ENCODE assay signal across 15 mouse cellular contexts in genomic region chr1:75213096-75213495, GRCm38 (mm10). TPM values are rescaled to one million over a fixed set of nuclear protein-coding genes. Genes with fewer than 3 reads are reported as not detected.
DNase-seq lines count a peak whose midpoint lies in the region; ATAC-seq and TF ChIP-seq lines count a peak whose summit lies in the region.
"Had no signal": no experiment of that assay in that cellular context is flagged by ENCODE, and none has a peak within 500 bp of the region (broad histone marks: within the 10 kb centered on the region; RNA-seq: fewer than 3 reads in every experiment).

No protein-coding gene starts in this region.

- H3K9ac ChIP-seq in forebrain, embryonic 14.5 days (ENCODE audit: low read length), result no peak overlapping the region
- no peak overlapping the region; the same call in 1 of the 2 replicates for H3K9ac ChIP-seq in liver, embryonic 14.5 days (replicated peaks)
- H3K9ac ChIP-seq in stomach, postnatal 0 days (ENCODE audit: low read length), result no peak overlapping the region
- H3K9ac ChIP-seq: forebrain, embryonic 12.5 days had no signal

- H3K9me3 ChIP-seq in forebrain, embryonic 10.5 days, result no peaks in the 10 kb centered on the region
- H3K9me3 ChIP-seq in forebrain, embryonic 14.5 days (replicated peaks; ENCODE audit: control insufficient read depth, low read length), result no peaks in the 10 kb centered on the region
- H3K9me3 ChIP-seq in liver, embryonic 14.5 days (ENCODE audit: control insufficient read depth, low read length), result no peaks in the 10 kb centered on the region
- H3K9me3 ChIP-seq in stomach, postnatal 0 days (ENCODE audit: control insufficient read depth, low read length), result no peaks in the 10 kb centered on the region
- H3K9me3 ChIP-seq: forebrain, embryonic 12.5 days had no signal

- no peak overlapping the region for H3K27ac ChIP-seq in forebrain, embryonic 10.5 days
- no peak overlapping the region for H3K27ac ChIP-seq in forebrain, embryonic 14.5 days (ENCODE audit: low read depth, low read length)
- H3K27ac ChIP-seq in liver, embryonic 14.5 days, result peak overlapping the region; percentile 43
- H3K27ac ChIP-seq in stomach, postnatal 0 days (replicated peaks), result peak overlapping the region; percentile 81
- H3K27ac ChIP-seq: forebrain, embryonic 12.5 days; macrophage had no signal

- TF ChIP-seq EP300 in liver, embryonic 14.5 days (IDR thresholded peaks at IDR 0.05; ENCODE audit: low read depth), result no peak
- no peak for TF ChIP-seq EP300 in stomach, postnatal 0 days (optimal IDR thresholded peaks at IDR 0.05)

- H3K4me2 ChIP-seq in forebrain, embryonic 14.5 days (ENCODE audit: low read length), result no peak overlapping the region
- peak overlapping the region; percentile 75 for H3K4me2 ChIP-seq in liver, embryonic 14.5 days (ENCODE audit: low read depth)
- H3K4me2 ChIP-seq in stomach, postnatal 0 days (replicated peaks; ENCODE audit: low read depth), result no peak overlapping the region
- H3K4me2 ChIP-seq: forebrain, embryonic 12.5 days had no signal

- ATAC-seq in forebrain, embryonic 14.5 days, result no peak
- no peak for ATAC-seq in liver, embryonic 14.5 days (ENCODE audit: insufficient read depth)
- 0 out of 2 replicates have a peak, but pooled peaks have one; percentile 8 for ATAC-seq in stomach, postnatal 0 days (ENCODE audit: low FRiP score, low TSS enrichment)
- ATAC-seq: Patski had no signal

- peaks cover 46% of the 10 kb centered on the region for H3K36me3 ChIP-seq in forebrain, embryonic 10.5 days (replicated peaks)
- peaks cover 41% of the 10 kb centered on the region for H3K36me3 ChIP-seq in forebrain, embryonic 14.5 days (ENCODE audit: control insufficient read depth, insufficient read depth, low read length)
- peaks cover 49% of the 10 kb centered on the region for H3K36me3 ChIP-seq in liver, embryonic 14.5 days (replicated peaks; ENCODE audit: control insufficient read depth, insufficient read depth, low read depth)
- H3K36me3 ChIP-seq in stomach, postnatal 0 days (ENCODE audit: control insufficient read depth, insufficient read depth, low read length), result peaks cover 9% of the 10 kb centered on the region; the same call in 1 of the 2 replicates

- 89% methylated on average over 7 of the region's 7 CpGs for WGBS in forebrain, embryonic 10.5 days
- 95% methylated on average over 7 of the region's 7 CpGs for WGBS in forebrain, embryonic 14.5 days
- WGBS in liver, embryonic 14.5 days (ENCODE audit: insufficient replicate concordance), result 9% methylated on average over 7 of the region's 7 CpGs
- whole genome bisulfite sequencing in stomach, postnatal 0 days, result 69% methylated on average over 7 of the region's 7 CpGs

- no peak for DNase-seq in forebrain, embryonic 10.5 days (ENCODE audit: extremely low spot score, low spot score)
- no peak for DNase-seq in forebrain, embryonic 14.5 days (ENCODE audit: low spot score)
- DNase-seq in thymus, postnatal 14 days, result peak; percentile 18
- DNase-seq in thymus, postnatal 0 days (ENCODE audit: low spot score), result no peak
- no peak for DNase-seq in liver, embryonic 14.5 days (ENCODE audit: low read depth in 3 of 3, low spot score in 3 of 3)
- DNase-seq in stomach, postnatal 0 days (ENCODE audit: low spot score), result peak; percentile 58
- no peak for DNase-seq in layer of hippocampus, adult 9-11 months
- DNase-seq in heart, postnatal 4 days, result no peak
- DNase-seq: adrenal gland, adult 8-10 months; gastrocnemius, postnatal 25 days had no signal

- TF ChIP-seq CTCF in liver, embryonic 14.5 days (IDR thresholded peaks at IDR 0.05; ENCODE audit: low read depth), result no peak
- no peak for TF ChIP-seq CTCF in stomach, postnatal 0 days (IDR thresholded peaks at IDR 0.05; ENCODE audit: low read depth)

- H3K4me3 ChIP-seq in forebrain, embryonic 10.5 days, result peak overlapping the region; percentile 3; the same call in 1 of the 2 replicates
- no peak overlapping the region for H3K4me3 ChIP-seq in forebrain, embryonic 14.5 days (ENCODE audit: low read depth, low read length)
- H3K4me3 ChIP-seq in liver, embryonic 14.5 days (ENCODE audit: insufficient read depth in 1 of 2, low read depth in 2 of 2, low read length in 2 of 2), result peak overlapping the region; percentile 32 to 77; a peak in 3 of 4 replicates
- H3K4me3 ChIP-seq in stomach, postnatal 0 days (ENCODE audit: low read depth, low read length), result no peak overlapping the region
- H3K4me3 ChIP-seq: forebrain, embryonic 12.5 days had no signal

- H3K4me1 ChIP-seq in forebrain, embryonic 10.5 days, result peaks cover 47% of the 10 kb centered on the region
- H3K4me1 ChIP-seq in forebrain, embryonic 14.5 days (ENCODE audit: control insufficient read depth, insufficient read depth, low read length), result peaks cover 16% of the 10 kb centered on the region
- peaks cover 68 to 78% of the 10 kb centered on the region in 2 experiments for H3K4me1 ChIP-seq in liver, embryonic 14.5 days (replicated peaks; ENCODE audit: control insufficient read depth in 2 of 2, insufficient read depth in 2 of 2, low read length in 1 of 2)
- H3K4me1 ChIP-seq in stomach, postnatal 0 days (replicated peaks; ENCODE audit: control insufficient read depth, insufficient read depth), result peaks cover 2% of the 10 kb centered on the region; the same call in 1 of the 2 replicates

- peaks cover 38% of the 10 kb centered on the region for H3K27me3 ChIP-seq in forebrain, embryonic 10.5 days (ENCODE audit: poor library complexity, severe bottlenecking)
- peaks cover 6% of the 10 kb centered on the region for H3K27me3 ChIP-seq in forebrain, embryonic 14.5 days (replicated peaks; ENCODE audit: control insufficient read depth, insufficient read depth, low read length)
- no peaks in the 10 kb centered on the region for H3K27me3 ChIP-seq in liver, embryonic 14.5 days (ENCODE audit: control insufficient read depth, insufficient read depth, low read length)
- H3K27me3 ChIP-seq in stomach, postnatal 0 days (ENCODE audit: control insufficient read depth, insufficient read depth, low read length), result no peaks in the 10 kb centered on the region
- H3K27me3 ChIP-seq: Patski had no signal

RNA-seq across cellular contexts. Expression of gene Stk16, which starts 2.5 kb away (rescaled TPM):
- polyA plus RNA-seq in forebrain, embryonic 10.5 days (2016; fragmentation: Nextera tagmentation; extraction: Ambion mirVana), result 151 and 153 TPM in 2 replicates
- 116 and 130 TPM in 2 replicates for polyA plus RNA-seq in forebrain, embryonic 14.5 days (2014; fragmentation: Nextera tagmentation; extraction: Ambion mirVana)
- 114 and 120 TPM in 2 replicates for polyA plus RNA-seq in thymus, postnatal 0 days (2015; fragmentation: Nextera tagmentation; extraction: Ambion mirVana)
- 76.3 and 93.3 TPM in 2 replicates for polyA plus RNA-seq in liver, embryonic 14.5 days (2012; rRNA removed)
- polyA plus RNA-seq in liver, embryonic 14.5 days (2014; fragmentation: Nextera tagmentation; extraction: Ambion mirVana), result 61.8 and 66.1 TPM in 2 replicates
- 57.9 and 58.1 TPM in 2 replicates for polyA plus RNA-seq in stomach, postnatal 0 days (2015; fragmentation: Nextera tagmentation; extraction: Ambion mirVana)
- 10 to 100 TPM; 65.6 to 67.0 TPM for total RNA-seq in heart, postnatal 4 days (2021)

RNA-seq across cellular contexts. Expression of gene Glb1l, which starts 2.5 kb away (rescaled TPM):
- polyA plus RNA-seq in forebrain, embryonic 10.5 days (2016; fragmentation: Nextera tagmentation; extraction: Ambion mirVana), result 14.4 and 15.3 TPM in 2 replicates
- polyA plus RNA-seq in forebrain, embryonic 14.5 days (2014; fragmentation: Nextera tagmentation; extraction: Ambion mirVana), result 13.0 and 14.3 TPM in 2 replicates
- polyA plus RNA-seq in thymus, postnatal 0 days (2015; fragmentation: Nextera tagmentation; extraction: Ambion mirVana), result 10.9 and 11.3 TPM in 2 replicates
- 4.0 and 4.9 TPM in 2 replicates for polyA plus RNA-seq in liver, embryonic 14.5 days (2012; rRNA removed)
- polyA plus RNA-seq in liver, embryonic 14.5 days (2014; fragmentation: Nextera tagmentation; extraction: Ambion mirVana), result 3.2 and 4.3 TPM in 2 replicates
- 5.2 and 7.1 TPM in 2 replicates for polyA plus RNA-seq in stomach, postnatal 0 days (2015; fragmentation: Nextera tagmentation; extraction: Ambion mirVana)
- 10 to 100 TPM; 10.7 to 12.7 TPM for total RNA-seq in heart, postnatal 4 days (2021)

RNA-seq across cellular contexts. Expression of gene Tuba4a, which starts 6.6 kb away (rescaled TPM):
- polyA plus RNA-seq in forebrain, embryonic 10.5 days (2016; fragmentation: Nextera tagmentation; extraction: Ambion mirVana), result 11.0 and 13.7 TPM in 2 replicates
- 14.3 and 21.3 TPM in 2 replicates for polyA plus RNA-seq in forebrain, embryonic 14.5 days (2014; fragmentation: Nextera tagmentation; extraction: Ambion mirVana)
- 170 and 193 TPM in 2 replicates for polyA plus RNA-seq in thymus, postnatal 0 days (2015; fragmentation: Nextera tagmentation; extraction: Ambion mirVana)
- polyA plus RNA-seq in liver, embryonic 14.5 days (2012; rRNA removed), result 155 and 168 TPM in 2 replicates
- 346 and 362 TPM in 2 replicates for polyA plus RNA-seq in liver, embryonic 14.5 days (2014; fragmentation: Nextera tagmentation; extraction: Ambion mirVana)
- polyA plus RNA-seq in stomach, postnatal 0 days (2015; fragmentation: Nextera tagmentation; extraction: Ambion mirVana), result 314 and 325 TPM in 2 replicates
- 100 to 1,000 TPM; 371 to 462 TPM for total RNA-seq in heart, postnatal 4 days (2021)

RNA-seq across cellular contexts. Expression of gene A630095N17Rik, which starts 18.8 kb away (rescaled TPM):
- not detected in 2 replicates for polyA plus RNA-seq in forebrain, embryonic 10.5 days (2016; fragmentation: Nextera tagmentation; extraction: Ambion mirVana)
- not detected in 2 replicates for polyA plus RNA-seq in forebrain, embryonic 14.5 days (2014; fragmentation: Nextera tagmentation; extraction: Ambion mirVana)
- polyA plus RNA-seq in thymus, postnatal 0 days (2015; fragmentation: Nextera tagmentation; extraction: Ambion mirVana), result 0.78 and 0.96 TPM in 2 replicates
- not detected in 2 replicates for polyA plus RNA-seq in liver, embryonic 14.5 days (2012; rRNA removed)
- polyA plus RNA-seq in liver, embryonic 14.5 days (2014; fragmentation: Nextera tagmentation; extraction: Ambion mirVana), result 0.22 TPM in 1 of 2 replicates, not detected in the other
- polyA plus RNA-seq in stomach, postnatal 0 days (2015; fragmentation: Nextera tagmentation; extraction: Ambion mirVana), result 0.25 TPM in 1 of 2 replicates, not detected in the other
- total RNA-seq in heart, postnatal 4 days (2021), result not detected
- total RNA-seq: adrenal gland, adult 8-10 months; gastrocnemius, postnatal 25 days had no signal
- polyA plus RNA-seq: forebrain, embryonic 12.5 days; heart, postnatal 0 days; intestine, embryonic 14.5 days; macrophage had no signal

RNA-seq across cellular contexts. Expression of gene Atg9a, which starts 21.1 kb away (rescaled TPM):
- polyA plus RNA-seq in forebrain, embryonic 10.5 days (2016; fragmentation: Nextera tagmentation; extraction: Ambion mirVana), result 17.4 and 19.2 TPM in 2 replicates
- polyA plus RNA-seq in forebrain, embryonic 14.5 days (2014; fragmentation: Nextera tagmentation; extraction: Ambion mirVana), result 25.5 and 34.1 TPM in 2 replicates
- polyA plus RNA-seq in thymus, postnatal 0 days (2015; fragmentation: Nextera tagmentation; extraction: Ambion mirVana), result 12.7 and 14.3 TPM in 2 replicates
- polyA plus RNA-seq in liver, embryonic 14.5 days (2012; rRNA removed), result 17.4 and 23.6 TPM in 2 replicates
- polyA plus RNA-seq in liver, embryonic 14.5 days (2014; fragmentation: Nextera tagmentation; extraction: Ambion mirVana), result 16.4 and 18.3 TPM in 2 replicates
- polyA plus RNA-seq in stomach, postnatal 0 days (2015; fragmentation: Nextera tagmentation; extraction: Ambion mirVana), result 17.4 and 18.8 TPM in 2 replicates
- 10 to 100 TPM; 39.7 to 40.7 TPM for total RNA-seq in heart, postnatal 4 days (2021)

Comparison
In these comparisons a context has a peak if more than half of its experiments do, and no peak if none do; other contexts are left out.
1. DNase-seq: peak in thymus, postnatal 14 days (single experiment) and stomach, postnatal 0 days (single experiment); none in forebrain, embryonic 10.5 days (single experiment), forebrain, embryonic 14.5 days (single experiment), thymus, postnatal 0 days (single experiment), liver, embryonic 14.5 days (0 of 3), layer of hippocampus, adult 9-11 months (single experiment) and heart, postnatal 4 days (single experiment).
2. H3K4me3 ChIP-seq: peak in forebrain, embryonic 10.5 days (single experiment) and liver, embryonic 14.5 days (2 of 2); none in forebrain, embryonic 14.5 days (single experiment) and stomach, postnatal 0 days (single experiment).
3. H3K27ac ChIP-seq: peak in liver, embryonic 14.5 days (single experiment) and stomach, postnatal 0 days (single experiment); none in forebrain, embryonic 10.5 days (single experiment) and forebrain, embryonic 14.5 days (single experiment).